Mouse (Mus musculus) adrenal gland, postnatal 36 days (tissue): ENCODE results near the gene Adcyap1. TPM values are rescaled to one million over a fixed set of nuclear protein-coding genes. Genes with fewer than 3 reads are reported as not detected.
A peak's percentile ranks its signal among the peaks of the same experiment; 100 is the strongest.

Source experiments
- DNase-seq, 2 experiments: peaks; one replicate each; pipeline ENCODE4 v3.0.0; 2021; ENCODE audit warnings: mixed read lengths in 1 of 2
- long read RNA-seq, 2 experiments: library from polyadenylated mRNA; stranded (forward); transcript quantifications; one replicate each; pipeline ENCODE4 v2.0.0; 2021; ENCODE audit warnings: borderline sequencing depth in 2 of 2
- total RNA-seq, 2 experiments: library from RNA; stranded (reverse); gene quantifications; 2 replicates each; pipeline ENCODE4 v1.2.3; 2021

Adcyap1 gene
- under 1 TPM; 0.07 to 0.43 TPM for total RNA-seq
- long read RNA-seq, experiment 1, result 0 reads
- long read RNA-seq, experiment 2, result 0 reads

DNA sequence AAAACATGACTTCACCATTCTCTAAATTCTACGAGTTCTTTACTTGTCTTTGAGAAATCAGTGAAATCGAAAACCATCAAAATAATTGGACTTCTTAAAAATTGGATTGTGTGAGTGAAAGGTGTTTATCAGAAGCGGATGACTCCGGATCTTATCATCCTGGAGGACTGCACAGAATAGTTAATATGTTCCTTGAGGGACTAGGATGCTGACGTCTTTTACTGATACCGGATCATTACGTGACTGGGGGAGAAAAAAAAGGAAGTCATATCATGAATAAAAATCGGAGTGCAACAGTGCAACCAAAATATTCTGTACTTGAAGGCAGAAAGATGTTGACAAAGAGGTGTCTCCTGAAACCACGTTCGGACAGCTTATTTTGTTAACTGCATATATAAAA lies at the start of gene Adcyap1:
TSS of gene Adcyap1 (plus strand) at position 301 of the 400 bp plus-strand sequence.
- no peak for DNase-seq

- DNase-seq, result peak; percentile 72 to 74
These were observed 40.5 kb upstream of the Adcyap1 start for GRCm38 (mm10) chr17:93158280-93158851.

DNA sequence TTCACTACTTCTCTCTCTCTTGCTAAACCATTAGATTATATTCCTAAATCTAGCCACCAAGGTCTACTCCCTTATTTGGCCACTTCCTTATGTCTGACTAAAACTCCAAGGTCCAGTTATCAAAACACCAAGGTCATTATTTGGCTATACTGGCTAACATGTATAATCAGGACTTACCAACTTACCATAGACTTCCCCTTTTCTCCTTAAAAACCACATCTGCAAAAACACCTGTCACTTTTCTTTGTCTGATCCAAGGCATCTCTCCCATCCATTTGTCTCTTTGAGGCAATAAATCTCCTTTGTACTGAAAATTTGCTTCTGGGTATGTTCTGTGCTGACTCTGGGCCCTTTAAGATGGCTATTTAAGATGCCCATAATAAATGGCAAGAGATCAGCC lies 29.2 kb upstream of the Adcyap1 start:
- no peak for DNase-seq

DNA sequence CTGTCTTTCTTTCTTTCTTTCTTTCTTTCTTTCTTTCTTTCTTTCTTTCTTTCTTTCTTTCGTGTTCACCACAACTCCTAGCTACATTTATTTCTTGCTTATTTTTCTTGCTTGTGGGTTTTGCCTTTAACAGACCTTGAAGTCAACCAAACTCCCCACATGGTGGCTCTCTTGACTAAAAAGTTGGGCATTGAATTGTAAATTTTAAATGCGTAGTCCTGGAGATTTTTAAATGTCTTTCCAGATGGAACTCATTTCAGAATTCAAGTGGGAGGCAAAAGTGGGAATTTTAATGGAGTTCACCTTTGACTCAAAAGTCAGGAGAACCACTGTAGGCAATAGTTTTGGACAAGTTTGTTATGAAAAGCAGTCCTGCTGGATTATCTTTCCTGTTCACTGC lies 2.0 kb upstream of the Adcyap1 start:
- DNase-seq, result no peak

DNA sequence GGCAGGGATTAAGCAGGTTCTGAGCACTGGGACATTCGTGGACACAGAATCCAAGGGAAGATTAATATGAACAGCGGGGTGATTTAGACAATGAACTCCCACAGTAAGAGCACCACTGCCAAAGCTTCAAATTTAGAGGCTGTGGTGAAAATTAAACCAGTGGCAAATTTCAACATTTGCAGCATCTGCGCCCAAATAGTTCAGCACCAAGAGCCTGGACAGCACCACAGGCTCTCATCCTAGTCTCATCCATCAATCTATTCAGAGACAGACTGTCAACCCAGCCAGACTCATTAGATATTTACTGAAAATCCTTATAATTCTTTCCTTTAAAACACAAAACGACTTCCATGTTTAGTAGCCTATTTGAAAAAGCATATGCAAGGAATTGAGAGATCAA lies 604 bp upstream of the Adcyap1 start:
- peak; percentile 20 to 22 for DNase-seq

DNA sequence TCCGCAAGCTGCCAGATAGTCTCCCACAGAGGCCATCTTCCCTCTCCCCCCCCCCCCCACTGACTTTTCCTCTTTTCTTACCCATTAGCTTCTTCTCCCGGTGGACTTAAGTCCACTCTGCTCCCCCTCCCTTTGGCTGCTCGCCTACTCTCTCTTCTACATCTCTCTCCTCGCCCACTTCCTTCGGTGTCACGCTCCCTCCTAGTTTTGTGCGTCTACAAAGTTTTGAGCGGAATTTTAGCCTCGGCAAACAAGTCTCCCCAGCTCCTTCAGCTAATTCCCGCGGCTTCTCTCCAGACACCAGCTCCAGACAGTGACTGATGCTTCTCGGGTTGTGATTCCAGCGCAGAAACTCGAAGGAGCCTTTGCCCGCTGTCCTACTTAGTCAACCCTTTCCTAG lies 401 bp downstream of the Adcyap1 start:
- DNase-seq, result no peak

DNA sequence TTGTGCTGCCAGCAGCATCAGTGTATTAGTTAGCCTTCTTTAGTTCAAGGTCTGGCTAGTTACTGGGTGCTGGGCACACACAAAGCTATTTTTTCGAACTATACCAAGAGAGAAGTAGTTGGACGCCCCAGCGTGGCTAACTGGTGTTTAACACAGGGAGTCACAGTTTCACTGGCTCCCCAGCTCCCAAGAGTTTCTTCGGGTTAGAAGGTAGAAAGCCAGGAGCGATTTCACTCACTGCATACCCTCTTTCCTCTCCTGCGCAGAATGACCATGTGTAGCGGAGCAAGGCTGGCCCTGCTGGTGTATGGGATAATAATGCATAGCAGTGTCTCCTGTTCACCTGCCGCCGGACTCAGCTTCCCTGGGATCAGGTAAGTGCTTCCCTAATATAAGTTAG lies 930 bp downstream of the Adcyap1 start:
- no peak for DNase-seq

DNA sequence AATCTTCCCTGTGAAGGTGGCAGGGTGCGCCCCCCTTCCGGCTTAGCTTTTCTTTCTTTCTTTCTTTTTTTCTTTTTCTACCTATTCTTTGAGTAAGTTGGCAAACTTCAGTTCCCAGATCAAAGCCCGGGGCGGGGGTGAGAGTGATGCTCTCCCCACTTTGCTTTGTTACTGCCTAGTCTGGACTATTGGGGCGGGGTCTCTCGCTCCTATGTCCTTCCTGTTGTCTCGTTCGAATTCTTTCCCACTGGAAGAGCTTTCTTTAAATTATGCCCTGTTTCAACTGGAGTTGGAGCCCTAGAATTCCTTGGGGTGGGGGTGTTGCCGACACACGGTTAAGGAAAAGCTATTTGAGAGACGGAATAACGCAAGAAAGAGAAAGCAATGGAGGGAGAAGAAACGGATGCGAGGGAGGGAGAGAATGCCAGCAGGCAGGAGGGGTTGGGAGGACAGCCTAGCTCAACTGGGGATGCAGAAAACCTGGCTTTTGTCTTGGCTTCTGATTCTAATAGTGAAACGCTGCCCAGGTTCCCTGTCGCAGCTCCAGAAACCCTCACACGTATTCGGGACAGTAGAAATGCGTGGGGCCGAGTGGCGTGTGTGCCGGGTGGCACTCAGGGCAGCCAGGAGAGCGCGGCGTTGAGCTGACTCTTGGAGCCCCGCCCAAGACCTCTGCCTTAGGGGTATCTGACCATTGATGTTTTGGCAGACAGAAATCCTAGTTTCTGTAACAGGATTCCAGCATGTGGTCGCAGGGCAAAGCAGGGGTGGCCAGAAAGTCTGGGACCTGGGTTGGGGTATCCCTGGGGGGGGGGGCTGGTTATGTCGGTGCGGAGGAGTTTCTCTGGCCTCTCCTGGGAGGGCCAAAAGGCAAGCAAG lies 1.8 kb downstream of the Adcyap1 start:
- no peak for DNase-seq

DNA sequence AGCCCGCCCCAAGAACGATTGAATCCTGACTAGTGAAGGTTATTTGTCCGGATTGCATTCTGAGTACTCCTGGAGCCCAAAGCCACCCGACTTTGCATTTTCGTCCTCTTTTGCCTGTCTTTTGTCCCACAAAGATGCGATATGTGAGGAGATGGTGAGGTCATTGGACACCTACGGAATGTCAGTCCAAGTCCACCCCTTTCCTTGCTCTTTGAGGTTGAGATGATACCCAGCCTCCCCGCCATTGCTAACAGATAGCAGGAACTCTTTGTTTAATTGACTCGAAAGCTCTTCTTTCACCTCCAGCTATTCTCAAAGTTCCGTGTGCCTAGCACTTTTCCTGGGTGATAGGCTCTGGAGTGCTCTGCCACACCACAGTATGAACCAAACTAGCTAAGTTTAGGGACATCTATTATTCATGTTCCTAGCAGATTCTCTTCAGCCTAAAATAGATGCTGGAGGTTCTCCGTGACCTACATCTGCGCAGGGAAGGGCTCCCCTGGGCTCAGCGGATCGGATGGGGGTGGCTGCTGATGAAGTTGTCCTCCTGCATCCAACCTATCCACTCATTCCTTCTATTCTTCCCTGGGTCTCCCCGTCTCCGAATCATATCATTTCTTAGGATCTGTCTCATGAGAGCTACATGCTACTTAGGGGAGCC lies 2.6 kb downstream of the Adcyap1 start:
- no peak for DNase-seq

DNA sequence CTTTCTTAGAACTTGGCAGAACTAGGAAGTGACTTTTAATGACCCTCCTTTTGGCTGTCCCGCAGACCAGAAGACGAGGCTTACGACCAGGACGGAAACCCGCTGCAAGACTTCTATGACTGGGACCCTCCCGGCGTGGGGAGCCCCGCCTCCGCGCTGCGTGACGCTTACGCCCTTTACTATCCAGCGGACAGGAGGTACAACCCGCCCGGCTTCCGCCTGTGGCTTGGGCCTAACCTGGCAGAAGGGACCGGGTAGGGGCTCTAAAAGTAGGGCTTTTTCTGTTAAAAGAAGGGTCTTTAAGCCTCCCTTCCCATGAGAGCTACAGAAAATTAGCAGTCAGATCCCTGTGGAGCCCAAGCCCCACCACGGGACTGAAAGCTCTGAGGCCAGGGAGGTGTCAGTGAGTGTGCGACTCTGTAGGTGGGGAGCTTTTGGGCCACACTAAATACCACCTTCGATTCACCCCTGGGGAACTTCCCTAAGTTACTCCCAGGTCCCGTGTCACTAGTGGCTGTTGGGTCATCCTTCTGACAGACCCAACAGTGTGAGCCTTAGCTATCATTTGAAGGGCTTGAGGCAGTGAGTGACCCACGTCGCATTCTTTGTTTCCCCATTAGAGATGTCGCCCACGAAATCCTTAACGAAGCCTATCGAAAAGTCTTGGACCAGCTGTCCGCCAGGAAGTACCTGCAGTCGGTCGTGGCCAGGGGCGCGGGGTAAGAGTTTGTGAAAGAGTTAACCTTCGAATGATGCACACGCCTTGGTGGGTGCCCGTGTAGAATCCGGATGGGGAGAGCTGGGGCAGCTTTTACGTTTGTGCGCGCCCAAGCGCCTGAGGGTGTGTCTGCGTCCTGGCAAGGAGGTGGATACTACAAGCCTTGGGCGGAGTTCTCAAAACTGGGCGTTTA lies 3.6 kb downstream of the Adcyap1 start:
- peak in 1 of 2 experiments; percentile 31 for DNase-seq

DNA sequence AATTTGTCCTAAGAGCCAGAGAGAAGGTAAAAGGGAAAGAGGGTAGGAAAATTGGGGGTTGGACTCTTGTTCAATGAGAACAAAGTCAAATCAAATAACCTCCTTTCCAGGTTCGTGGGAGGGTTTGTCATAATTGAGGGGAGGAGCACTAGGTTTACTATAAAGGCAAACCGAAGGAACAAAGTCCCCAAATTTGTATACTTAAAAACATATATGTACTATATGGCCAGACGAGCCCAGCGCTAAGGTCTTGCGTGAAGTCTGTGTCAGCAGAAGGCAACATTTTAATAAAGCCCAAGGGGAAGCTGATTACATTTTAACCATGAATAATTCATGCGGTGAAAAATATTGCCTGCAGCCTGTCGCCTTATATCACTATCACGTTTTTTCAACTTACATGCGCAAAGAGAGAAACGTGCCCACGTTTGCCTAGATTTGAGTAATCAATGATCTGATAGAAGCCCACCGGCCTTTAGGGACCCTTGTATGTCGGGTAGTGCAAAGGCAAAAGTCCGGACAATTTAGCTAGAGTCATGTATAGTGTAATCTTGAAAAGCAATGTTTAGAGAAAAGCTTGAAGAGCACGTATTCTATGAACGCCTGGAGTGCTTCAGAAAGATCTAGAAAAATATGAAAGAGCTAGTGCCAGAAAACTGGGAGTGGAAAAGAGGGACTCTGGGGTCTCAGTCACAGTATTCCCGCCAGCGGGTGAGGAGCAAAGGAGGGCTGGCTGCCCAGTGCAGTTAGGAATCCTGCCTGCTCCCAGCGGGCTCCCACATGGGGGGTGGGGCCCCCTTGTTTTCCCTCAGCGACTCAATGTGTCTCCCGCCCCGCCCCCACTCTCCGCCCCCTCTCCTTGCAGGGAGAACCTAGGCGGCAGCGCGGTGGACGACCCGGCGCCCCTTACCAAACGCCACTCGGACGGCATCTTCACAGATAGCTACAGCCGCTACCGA lies 4.5 kb downstream of the Adcyap1 start:
- no peak for DNase-seq

GRCm38 (mm10) chr17:93217785-93218184 lies 19.0 kb downstream of the Adcyap1 start:
- no peak for DNase-seq

GRCm38 (mm10) chr17:93218640-93219039 lies 19.8 kb downstream of the Adcyap1 start:
- no peak for DNase-seq

GRCm38 (mm10) chr17:93237355-93237754 lies 38.5 kb downstream of the Adcyap1 start:
- no peak for DNase-seq
